Mouse (Mus musculus) cerebellum, postnatal 36 days (tissue): ENCODE measurements at regions not wholly inside any gene's neighbourhood (a gene's known extent, or its start where the extent isn't known, plus 50 kb on each side); places are given as distances from the start of the nearest gene placed in this dataset.

Experiments
- DNase-seq, 2 experiments: peaks; one replicate each; pipeline ENCODE4 v3.0.0; 2021 to 2022; ENCODE audit warnings: mixed read lengths in 2 of 2

- DNase-seq: peak in 1 of 2 experiments; percentile 1
Observed at GRCm38 (mm10) chr14:42055451-42055850, 61.7 kb downstream of the Gm7951 start.
